Mouse (Mus musculus) adrenal gland (tissue): ENCODE measurements around the gene Krtap5-1.
"Not testable (repeated sequence)": the region's sequence is repeated elsewhere in the genome, so short reads cannot be mapped to it uniquely, and the experiment has no call there.

Experiments used
- intact Hi-C: fragments of 180-260 bp; cut with DNase I; formaldehyde crosslinking; loops from one replicate; pipeline ENCODE4 v1.15.1; 2025
- long read RNA-seq, 2 experiments: library from polyadenylated mRNA; unstranded; transcript quantifications; one replicate each; pipeline ENCODE4 v2.0.0; 2020; ENCODE audit warnings: borderline replicate concordance in 1 of 2; ENCODE audit not compliant: insufficient replicate concordance in 1 of 2

Krtap5-1 gene
- long read RNA-seq, experiment 1, result 0 reads
- long read RNA-seq, experiment 2, result 0 reads

DNA sequence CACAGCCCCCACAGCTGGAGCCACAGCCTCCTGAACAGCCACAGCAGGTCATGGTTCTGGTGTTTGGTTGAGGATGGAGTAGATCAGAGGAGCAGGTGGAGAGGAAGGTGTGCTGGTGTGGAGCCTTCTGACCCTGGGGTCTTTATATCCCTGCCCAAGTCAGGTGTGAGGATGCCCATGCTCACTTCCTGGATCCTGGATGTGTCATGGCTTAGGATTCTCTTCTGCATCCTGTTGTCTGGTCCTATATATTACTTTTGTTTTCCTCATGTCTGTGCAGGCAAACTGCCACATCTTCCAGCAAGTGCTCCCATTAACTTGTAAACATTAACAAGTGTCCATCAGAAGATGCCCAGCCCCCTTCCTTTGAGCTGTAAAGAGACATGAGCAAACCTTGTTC, at the start of gene Krtap5-1:
TSS of gene Krtap5-1 (minus strand) at position 101 of the 400 bp plus-strand sequence.
- intact Hi-C loops, result not testable (repeated sequence)

DNA sequence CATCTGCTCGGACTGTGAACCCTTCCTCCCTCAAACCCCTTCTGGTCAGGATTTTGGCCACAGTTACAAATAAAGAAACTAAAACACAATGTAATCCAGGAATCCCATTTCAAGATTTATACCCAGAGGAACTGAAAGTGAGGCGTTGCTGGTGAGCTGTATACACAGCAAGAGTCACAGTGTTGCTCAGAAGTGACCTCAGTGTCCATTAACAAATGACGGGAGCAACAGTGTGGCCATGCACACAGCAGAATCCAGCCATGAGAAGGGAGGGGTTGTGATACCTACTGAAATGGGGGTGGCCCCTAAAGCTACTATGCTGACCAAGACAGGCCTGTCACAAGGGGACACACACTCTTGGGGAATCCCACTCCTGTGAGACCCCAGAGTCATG, 45.3 kb upstream of the Krtap5-1 start:
- intact Hi-C loops, result no loop called here

DNA sequence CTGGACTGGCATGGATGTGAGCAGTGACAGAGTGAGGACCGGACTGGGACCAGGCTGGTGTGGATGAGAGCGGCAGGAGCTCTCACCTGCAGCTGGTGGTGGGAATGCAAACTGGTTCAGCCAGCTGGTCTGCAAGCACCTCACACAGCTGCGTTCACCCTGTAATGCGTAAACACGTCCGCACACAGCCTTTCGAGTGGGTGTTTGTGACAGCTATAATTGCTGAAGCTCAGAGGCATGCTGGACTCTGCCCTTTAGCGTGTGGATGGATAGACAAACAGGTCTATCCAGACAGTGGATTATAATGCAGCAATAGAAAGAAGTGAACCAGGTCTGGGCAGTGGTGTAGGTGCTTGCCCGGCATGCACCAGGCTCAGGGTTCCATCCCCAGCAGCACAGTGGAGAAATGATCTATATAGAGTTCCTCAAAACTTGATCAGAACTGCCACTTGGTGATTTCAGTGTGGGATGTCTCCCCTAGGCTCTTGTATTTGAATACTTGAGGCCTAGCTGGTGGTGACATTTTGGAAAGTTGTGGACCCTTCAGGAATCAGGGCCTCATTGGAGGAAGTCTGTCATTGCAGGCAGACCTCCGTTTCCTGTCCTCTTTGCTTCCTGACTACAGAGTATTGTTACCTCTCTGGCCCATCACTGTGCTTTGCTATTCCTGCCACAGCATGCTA, 44.8 kb upstream of the Krtap5-1 start:
- intact Hi-C loops, result no loop called here

- intact Hi-C loops, result no loop called here
Measured at GRCm38 (mm10) chr7:142340269-142340970, 43.5 kb upstream of the Krtap5-1 start.

GRCm38 (mm10) chr7:142335151-142335550, 38.2 kb upstream of the Krtap5-1 start:
- intact Hi-C loops, result no loop called here

GRCm38 (mm10) chr7:142334246-142334645, 37.3 kb upstream of the Krtap5-1 start:
- intact Hi-C loops, result loop anchor here (1.0 kb wide), 1 partner anchor 102 kb away; no protein-coding TSS in a partner anchor

DNA sequence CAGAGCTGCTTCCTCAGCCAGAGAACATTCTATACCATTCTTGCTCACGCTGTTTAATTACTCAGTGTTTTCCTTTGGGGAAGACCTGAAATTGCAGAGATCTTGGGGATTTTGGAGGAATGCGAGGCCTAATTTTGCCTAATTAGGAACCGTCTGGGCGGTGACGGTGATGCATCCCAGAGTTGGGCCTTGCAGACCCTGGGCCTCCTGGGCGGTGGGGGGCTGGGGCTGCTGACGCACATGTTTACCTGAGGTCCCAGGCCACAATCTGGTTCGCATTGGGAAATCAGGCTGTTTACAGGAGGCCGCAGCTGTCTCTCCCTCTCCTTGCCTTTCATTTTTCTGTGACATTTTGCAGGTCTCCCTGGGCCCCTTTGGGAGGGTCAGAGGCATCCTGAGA, 35.8 kb upstream of the Krtap5-1 start:
- intact Hi-C loops, result not testable (repeated sequence)

DNA sequence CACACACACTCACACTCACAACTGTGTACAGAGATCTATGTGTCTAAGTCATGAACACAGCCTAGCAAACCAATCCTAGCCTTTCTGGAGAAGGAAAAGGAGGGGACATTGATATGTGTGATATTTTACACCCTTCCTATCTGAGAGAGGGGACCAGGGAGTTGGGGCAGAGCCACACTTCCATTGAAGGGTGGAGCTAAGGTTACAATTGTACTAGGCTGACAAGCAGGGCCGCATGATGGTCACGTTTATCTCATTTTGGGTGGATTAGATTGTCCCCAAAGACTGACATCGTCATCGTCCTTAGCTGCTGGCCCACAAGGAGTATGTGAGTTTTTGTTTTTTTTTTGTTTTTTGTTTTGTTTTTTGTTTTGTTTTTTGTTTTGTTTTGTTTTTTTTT, 34.4 kb upstream of the Krtap5-1 start:
- intact Hi-C loops, result no loop called here

DNA sequence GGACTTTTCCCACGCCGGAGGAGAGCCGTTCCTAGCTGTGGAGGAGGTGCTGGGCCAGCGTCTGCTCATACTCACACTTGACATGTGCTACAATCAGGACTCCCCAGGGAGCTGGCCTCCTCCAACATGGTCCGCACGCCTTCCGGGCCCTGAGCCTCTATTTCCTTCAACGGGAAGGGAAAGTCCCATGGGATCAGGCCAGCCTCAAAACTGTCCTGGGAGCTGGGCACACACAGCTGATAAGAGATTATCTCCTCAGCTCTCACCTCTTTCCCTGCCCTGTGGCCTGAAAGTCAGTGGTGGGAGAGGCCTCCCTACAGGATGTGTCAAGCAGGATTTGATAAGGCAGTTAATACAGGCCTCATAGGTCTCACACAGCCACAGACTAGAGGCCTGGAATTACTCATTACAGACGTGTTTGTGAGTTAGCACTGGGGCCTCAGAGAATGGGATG, 33.4 kb upstream of the Krtap5-1 start:
- intact Hi-C loops, result no loop called here

DNA sequence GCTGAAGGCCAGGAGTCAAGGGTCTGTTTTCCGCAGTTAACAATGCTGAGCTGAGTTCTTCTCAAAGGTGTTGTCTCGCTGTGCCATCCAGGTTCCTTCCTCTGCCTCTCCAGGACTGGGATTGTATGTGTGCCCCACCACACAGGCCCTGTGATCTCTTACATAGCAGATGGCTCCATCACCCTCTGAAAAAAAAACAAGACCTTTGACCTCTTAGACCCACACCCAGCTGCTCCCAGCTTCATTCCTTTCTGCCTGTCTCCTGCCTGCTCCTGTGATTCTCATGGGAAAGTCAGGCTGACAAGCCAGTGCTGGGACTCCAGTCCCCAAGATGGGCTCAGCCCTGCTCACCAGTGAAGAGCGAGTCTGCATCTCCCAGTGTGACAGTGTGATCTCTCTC, 31.6 kb upstream of the Krtap5-1 start:
- intact Hi-C loops, result no loop called here

- intact Hi-C loops, result no loop called here
Measured at GRCm38 (mm10) chr7:142326714-142327445, 30.0 kb upstream of the Krtap5-1 start.

DNA sequence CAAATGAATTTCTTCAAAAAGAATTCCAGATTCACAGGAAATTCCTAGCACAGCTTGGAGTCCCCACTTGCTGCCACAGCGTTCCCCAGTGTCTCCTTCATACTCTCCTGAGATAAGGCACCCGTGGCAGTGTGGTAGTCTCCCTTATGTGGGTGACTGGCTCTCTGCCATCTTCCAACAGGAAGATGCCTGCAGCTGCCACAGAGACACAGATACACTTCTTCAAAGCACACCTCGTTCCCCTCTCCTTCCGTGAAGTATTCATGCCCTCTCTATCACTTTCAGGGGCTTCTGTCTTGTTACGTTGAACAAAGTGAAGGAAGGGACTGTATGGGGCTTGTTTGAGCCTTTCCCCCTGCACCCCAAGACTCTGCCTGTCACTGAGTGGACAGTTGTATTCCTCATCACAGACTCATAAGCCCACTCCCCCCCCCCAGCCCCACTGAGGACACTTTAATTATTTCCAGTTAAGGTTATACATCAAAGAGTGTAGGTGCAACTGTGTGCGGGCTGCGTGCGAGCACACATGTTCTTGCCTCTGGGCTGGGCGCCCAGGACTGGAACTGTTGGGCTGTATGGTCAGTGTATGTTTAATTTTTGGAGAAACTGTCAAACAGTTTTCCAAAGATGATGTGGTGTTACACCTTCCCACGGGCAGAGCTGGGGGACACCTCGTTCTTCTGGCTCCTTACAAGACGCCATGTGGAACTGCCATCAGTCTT, 26.6 kb upstream of the Krtap5-1 start:
- intact Hi-C loops, result no loop called here

GRCm38 (mm10) chr7:142322641-142323040, 25.7 kb upstream of the Krtap5-1 start:
- intact Hi-C loops, result no loop called here

- intact Hi-C loops, result not testable (repeated sequence)
Measured at GRCm38 (mm10) chr7:142321637-142322306, 24.9 kb upstream of the Krtap5-1 start.

GRCm38 (mm10) chr7:142320906-142321305, 24.0 kb upstream of the Krtap5-1 start:
- intact Hi-C loops, result no loop called here

- intact Hi-C loops, result loop anchor here (5.0 kb wide), 3 partner anchors 178 to 358 kb away; partner anchors contain the start of gene Tnnt3
Measured at GRCm38 (mm10) chr7:142319124-142319523, 22.2 kb upstream of the Krtap5-1 start.

GRCm38 (mm10) chr7:142317216-142317615, 20.3 kb upstream of the Krtap5-1 start:
- intact Hi-C loops, result loop anchor here (5.0 kb wide), 3 partner anchors 180 to 360 kb away; partner anchors contain the start of gene Tnnt3

GRCm38 (mm10) chr7:142316558-142316957, 19.6 kb upstream of the Krtap5-1 start:
- intact Hi-C loops, result loop anchor here (5.0 kb wide), 3 partner anchors 181 to 361 kb away; partner anchors contain the start of gene Tnnt3

DNA sequence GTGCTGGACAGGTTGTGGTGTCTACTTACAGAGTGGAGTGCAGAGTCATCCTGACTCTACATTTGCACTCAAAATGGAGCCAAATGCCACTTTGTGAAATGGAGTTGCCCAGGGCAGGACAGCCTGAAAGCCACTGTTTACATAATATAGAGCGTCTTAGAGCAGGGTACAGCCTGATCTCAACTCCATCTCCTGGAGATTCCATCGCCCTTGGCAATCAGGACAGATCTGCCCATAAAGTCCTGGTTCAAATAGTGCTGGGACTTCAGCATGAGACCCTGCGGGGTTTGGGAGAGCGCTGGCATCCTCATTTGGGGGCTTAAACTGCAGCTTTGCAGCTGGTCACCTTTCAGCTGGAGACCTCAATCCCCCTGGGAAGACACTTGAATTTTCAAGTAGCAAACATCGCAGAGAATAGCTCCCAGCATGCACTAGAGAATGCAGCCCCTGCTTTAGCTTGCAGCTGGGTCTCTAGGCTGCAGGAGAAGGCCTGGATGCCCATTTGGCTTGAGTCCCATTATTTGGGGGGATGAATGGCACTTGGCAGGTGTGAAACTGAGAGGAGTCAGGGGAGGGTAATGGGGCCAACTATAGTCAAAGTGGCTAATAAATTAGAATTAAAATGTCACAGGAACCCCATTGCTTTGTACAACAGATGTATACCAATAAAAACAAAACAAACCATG, 17.8 kb upstream of the Krtap5-1 start:
- intact Hi-C loops, result loop anchor here (5.0 kb wide), 3 partner anchors 183 to 363 kb away; partner anchors contain the start of gene Tnnt3

GRCm38 (mm10) chr7:142303929-142304328, 7.0 kb upstream of the Krtap5-1 start:
- intact Hi-C loops, result not testable (repeated sequence)
